Comparison of ENCODE assay signal across 29 mouse cellular contexts in the genomic region with DNA sequence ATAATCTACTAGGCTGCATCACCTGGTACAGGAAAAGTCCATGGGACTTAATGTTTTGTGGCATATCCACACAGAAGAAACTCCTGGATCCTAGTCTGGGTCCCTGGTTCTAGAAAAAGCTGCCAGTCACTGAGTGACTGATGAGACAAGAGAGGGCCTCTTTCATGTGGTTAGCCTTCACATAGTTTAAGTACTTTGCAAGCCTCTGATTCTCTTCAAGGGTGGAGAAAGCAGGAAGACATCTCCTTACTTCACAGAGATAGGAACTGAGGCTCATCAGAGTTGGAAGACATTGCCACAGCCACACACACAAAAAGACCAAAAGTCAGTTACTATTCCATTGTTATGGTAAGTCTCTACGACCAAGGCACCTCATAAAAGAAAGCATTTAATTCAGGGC. TPM values are rescaled to one million over a fixed set of nuclear protein-coding genes. Genes with fewer than 3 reads are reported as not detected.
DNase-seq lines count a peak whose midpoint lies in the region; ATAC-seq lines count a peak whose summit lies in the region.
"Had no signal": no experiment of that assay in that cellular context is flagged by ENCODE, and none has a peak within 500 bp of the region (broad histone marks: within the 10 kb centered on the region; RNA-seq: fewer than 3 reads in every experiment).

No protein-coding gene starts in this region.

- DNase-seq in CD4-positive, CD25-positive, alpha-beta regulatory T cell, adult 2 months (ENCODE audit: low read depth, low spot score): peak; percentile 30
- peak; percentile 55 for DNase-seq in thymus, postnatal 0 days (ENCODE audit: low spot score)
- no peak for DNase-seq in thymus, adult 18-20 months
- DNase-seq in induced T-regulatory cell, adult 2 months (ENCODE audit: low read depth): peak; percentile 49
- DNase-seq in right cerebral cortex, postnatal 36 days (ENCODE audit: low spot score in 2 of 2): no peak
- DNase-seq in left cerebral cortex, postnatal 36 days (ENCODE audit: low spot score in 2 of 2): no peak
- DNase-seq: adrenal gland, adult 8-10 months; adrenal gland, postnatal 14 days; adrenal gland, postnatal 36 days; B cell, adult 2 months; cerebellum, adult 11-12 months; cerebellum, adult 2 months; cerebellum, adult 9-10 months; cerebellum, postnatal 10 days; cerebellum, postnatal 25 days; embryo, embryonic 11 days had no signal

- intact Hi-C loops in left cerebral cortex, postnatal 36 days (cut with DNase I): no loop called here

- ATAC-seq in CD4-positive, CD25-positive, alpha-beta regulatory T cell, adult 4 months: no peak
- ATAC-seq: activated CD4-positive, CD25-positive, alpha-beta regulatory T cell, adult 4 months; forebrain, embryonic 14.5 days; forebrain, embryonic 16.5 days had no signal

RNA-seq across cellular contexts. Expression of gene Il10, which starts 13.6 kb away (rescaled TPM):
- 10 to 100 TPM in 1 of 2 experiments, 1 to 10 TPM in 1; 5.9 to 13.6 TPM for polyA plus RNA-seq in CD4-positive, CD25-positive, alpha-beta regulatory T cell, adult 4 months (2017; shearing (Covaris generic))
- polyA plus RNA-seq in thymus, postnatal 0 days (2015; fragmentation: Nextera tagmentation; extraction: Ambion mirVana): 0.57 TPM in 2 replicates
- not detected for total RNA-seq in left cerebral cortex, postnatal 36 days (2021)
- total RNA-seq: adrenal gland, adult 18-20 months; adrenal gland, postnatal 14 days; adrenal gland, postnatal 36 days; common myeloid progenitor, adult 5-6 weeks; MEL had no signal
- polyA plus RNA-seq: cerebellum, adult 2 months; embryonic facial prominence, embryonic 11.5 days; embryonic facial prominence, embryonic 13.5 days; embryonic facial prominence, embryonic 15.5 days; erythroblast, embryonic 14.5 days; forebrain, embryonic 10.5 days; forebrain, embryonic 12.5 days; forebrain, embryonic 14.5 days had no signal

Comparison
In these comparisons a context has a peak if more than half of its experiments do, and no peak if none do; other contexts are left out.
1. DNase-seq: peak in CD4-positive, CD25-positive, alpha-beta regulatory T cell, adult 2 months (single experiment), thymus, postnatal 0 days (single experiment) and induced T-regulatory cell, adult 2 months (single experiment); none in thymus, adult 18-20 months (0 of 2), right cerebral cortex, postnatal 36 days (0 of 2) and left cerebral cortex, postnatal 36 days (0 of 2).